Mouse (Mus musculus) stomach, postnatal 0 days (tissue): Measurements from ENCODE around the gene Nxpe5.

ENCODE experiments used
- CTCF ChIP-seq: IDR thresholded peaks from 2 replicates; pipeline ENCODE4 v1.5.1; 2016; ENCODE audit warnings: antibody characterized with exemption, low read depth, mild to moderate bottlenecking, moderate library complexity
- EP300 ChIP-seq: optimal IDR thresholded peaks from 2 replicates; pipeline ENCODE3; 2016; ENCODE audit warnings: antibody characterized with exemption

GRCm38 (mm10) chr5:138199576-138199975 is 26.1 kb upstream of the Nxpe5 start:
- TF ChIP-seq CTCF (peak; percentile 62), EP300 (no peak)
